Mouse (Mus musculus) left cerebral cortex, adult 8-10 months (tissue): ENCODE data around the gene 4930590J08Rik. TPM values are rescaled to one million over a fixed set of nuclear protein-coding genes. Genes with fewer than 3 reads are reported as not detected.

Experiments
- DNase-seq, 2 experiments: peaks; one replicate each; pipeline ENCODE4 v3.0.0; 2022; ENCODE audit warnings: low spot score in 2 of 2
- total RNA-seq, 4 experiments: library from RNA; stranded (reverse); gene quantifications; 2 replicates each; pipeline ENCODE4 v1.2.4; 2022

The 4930590J08Rik gene
- total RNA-seq, 4 experiments from 2014 or later = 1.9 to 3.4 (median 2.9) TPM

DNA sequence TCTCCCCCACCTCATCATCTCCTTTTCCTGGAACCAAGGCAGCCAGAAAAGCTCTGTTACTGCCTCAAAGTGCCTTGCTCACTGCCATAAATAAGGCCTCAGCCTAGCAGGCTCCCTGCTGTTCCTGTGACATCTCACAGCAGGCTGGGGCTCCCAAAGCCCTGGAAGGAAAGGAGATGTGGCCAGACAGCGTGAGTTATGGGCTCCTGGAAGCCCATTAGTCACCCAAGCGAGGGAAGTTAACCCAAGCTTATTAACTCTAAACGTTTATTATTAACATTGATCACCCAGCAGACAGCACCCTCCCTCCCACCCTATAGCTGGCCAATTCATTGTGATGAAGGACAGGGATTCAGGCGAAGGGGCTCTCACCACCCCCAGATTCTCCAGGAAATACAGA lies 60.8 kb downstream of the 4930590J08Rik start:
- DNase-seq = no peak

DNA sequence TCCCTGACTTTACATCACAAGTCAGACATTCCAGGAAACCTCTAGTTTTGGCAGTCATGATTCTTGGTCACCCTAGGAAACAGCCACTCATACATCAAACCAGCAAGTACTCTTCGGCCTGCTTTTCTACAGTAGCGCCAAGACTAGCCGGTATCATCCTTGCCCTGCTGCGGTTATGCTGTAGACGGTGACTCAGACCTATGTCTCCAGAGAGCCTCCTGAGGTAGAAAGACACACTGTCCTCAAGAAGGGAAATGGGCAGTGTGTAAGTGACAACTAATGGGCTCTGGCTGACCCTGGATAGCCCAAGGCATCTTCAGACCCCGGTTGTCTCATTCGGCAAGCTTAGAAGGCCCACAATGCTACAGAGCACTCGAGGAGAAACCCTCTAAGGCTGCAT lies 62.5 kb downstream of the 4930590J08Rik start:
- DNase-seq = no peak

DNA sequence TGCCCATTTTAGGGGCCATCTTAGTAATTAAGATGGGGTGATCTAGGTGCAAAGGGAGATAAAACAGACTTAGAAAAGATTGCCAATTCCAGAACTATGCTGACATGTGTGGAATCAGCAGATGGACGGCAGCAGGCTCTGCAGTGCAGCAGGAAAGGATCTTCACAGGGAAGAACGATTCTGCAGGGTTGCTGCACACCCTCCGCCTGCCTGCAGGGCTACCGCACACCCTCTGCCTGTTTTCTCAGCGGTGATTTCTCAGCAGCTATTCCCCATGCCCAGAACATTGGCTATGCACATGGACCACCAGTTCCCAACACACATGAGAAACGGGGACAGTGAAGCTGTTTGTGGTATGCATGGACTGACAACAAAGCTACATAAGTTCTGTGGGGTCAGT lies 63.4 kb downstream of the 4930590J08Rik start:
- DNase-seq = no peak

DNA sequence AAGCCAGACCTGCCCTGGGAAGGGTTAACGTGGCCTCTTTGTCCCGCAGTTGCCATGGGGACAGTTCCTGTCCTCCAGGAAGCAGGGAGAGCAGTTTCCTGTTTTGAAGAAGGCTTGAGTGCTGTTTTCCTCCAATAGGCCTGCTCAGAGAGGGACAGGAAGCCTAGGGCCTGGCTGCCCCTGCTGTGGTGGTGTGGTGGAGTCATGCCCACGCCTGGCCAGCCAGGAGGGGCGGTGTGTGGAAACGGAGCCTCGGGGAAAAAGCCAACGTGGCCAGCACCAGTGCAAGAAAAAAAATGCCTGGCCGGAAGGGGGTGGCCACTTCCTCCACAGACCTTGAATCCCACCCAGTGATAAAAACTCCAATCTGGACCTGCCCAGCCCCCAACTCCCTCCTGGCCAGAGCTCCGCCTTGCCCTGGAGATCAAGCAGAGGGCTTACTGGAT lies 69.6 kb downstream of the 4930590J08Rik start:
- no peak for DNase-seq

DNA sequence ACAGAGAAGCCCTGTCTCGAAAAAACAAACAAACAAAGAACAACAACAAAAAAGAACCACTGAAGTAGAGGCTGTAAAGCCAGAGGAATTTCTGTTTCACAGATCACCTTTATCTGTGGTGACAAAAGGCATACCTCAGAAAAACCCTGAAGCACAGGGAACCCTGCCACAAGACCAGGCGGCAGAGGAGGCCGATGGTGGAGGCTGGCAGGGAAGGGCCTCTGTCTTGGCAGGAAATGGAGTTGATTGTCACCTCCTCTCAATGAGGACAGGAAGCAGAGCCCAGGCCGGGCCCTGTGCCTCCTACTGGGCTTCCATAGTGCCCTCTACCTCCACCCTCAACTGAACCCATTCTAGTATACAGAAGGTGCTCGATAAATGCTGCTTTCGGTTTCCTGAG lies 71.4 kb downstream of the 4930590J08Rik start:
- DNase-seq = no peak

DNA sequence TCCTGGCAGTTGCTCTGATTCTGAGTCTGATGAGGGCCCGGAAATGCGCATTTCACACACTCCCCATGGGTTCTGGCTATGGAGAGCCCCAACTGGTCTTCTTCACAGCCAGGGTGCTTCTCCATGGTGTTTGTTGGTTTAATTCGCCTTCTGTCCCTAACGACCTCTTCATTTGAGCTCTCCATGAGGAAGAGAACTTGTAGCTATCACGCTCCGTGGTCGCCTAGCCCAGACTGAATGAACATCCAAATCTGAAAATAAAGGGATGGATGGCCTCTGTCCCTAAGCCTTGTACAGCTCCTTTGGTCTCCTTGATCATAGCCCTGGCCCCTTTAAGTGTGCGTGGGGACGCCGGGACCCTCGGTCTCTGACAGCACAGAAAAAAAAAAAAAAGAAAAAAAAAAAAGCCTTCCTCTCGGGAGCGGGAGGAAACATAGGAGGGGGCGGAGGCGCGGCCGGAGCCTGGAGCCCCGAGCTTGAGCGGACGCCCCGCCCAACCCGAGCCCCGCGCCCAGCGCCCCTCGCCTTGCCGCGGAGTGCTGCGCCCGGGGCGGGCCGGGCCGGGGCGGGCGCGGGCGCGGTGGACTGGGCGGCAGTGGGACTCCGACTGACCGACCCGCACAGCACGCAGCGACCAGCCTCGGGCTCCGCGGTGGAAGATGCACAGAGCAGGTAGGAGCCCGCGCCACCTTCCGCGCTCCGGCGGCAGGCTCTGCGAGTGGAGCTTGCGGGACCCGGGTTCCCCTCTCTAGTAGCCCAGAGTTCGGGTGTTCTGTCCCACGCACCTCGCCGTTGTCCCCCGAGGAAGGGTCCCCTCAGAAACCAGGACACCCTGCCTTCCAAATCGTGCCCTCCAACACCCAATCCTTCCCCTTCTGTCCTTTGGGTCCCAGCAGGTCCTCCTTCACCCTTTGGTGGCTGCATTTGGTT lies 76.0 kb downstream of the 4930590J08Rik start, which contains the start of gene Fgd5:
Gene Fgd5, plus strand, starts transcription at position 508 of the 930 bp plus-strand sequence.
- DNase-seq = no peak

DNA sequence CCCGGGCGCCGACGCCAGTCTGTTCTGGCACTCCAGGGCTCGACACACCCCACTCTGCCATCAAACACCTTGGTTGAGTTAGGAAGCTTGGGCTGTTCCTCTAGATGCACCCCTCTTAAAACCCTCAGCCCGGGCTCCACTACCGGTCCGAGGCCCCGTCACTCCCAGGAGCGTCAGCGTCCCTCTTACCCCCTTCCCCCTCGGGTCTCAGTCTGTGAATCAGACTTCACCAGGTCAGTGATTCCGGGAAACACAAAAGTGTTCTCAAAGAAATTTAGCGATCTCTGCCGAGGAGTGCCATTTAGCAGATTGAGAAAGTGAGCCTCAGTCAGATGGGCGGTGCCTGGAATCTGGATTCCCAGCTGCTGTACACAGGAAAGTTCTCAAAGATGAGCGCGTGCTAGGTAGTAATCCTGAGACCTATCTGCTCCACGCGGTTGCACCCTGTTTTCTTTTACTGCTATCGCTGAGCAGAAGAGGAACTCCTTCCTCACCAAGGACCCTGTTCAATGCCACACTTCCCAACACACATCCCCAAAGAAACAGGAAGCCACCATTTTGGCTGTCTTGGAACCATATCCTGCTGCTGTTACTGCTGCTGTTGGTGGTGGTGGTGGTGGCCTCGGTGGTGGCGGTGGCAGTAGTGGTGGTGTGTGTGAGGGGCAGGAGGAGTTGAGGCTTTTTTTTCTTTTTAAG lies 76.8 kb downstream of the 4930590J08Rik start:
- no peak for DNase-seq

DNA sequence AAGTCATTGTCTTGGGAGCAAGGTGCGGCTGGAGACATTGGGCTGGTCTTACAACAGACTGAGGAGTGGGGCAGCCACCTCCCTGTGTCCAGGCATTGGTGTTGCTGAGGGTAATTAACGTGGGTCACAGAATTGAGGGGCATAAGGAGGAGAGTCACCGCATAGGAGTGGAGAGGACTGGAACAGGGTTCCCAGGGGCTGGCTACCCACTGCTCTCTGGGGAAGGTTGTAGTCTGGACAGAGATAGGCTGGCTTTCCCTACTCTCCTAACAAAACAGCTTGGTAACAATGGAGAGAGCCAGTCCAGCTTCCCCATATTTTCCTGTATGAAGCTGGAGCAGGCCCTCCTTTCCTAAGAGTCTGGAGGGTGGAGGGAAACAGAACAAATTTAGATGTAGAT lies 77.4 kb downstream of the 4930590J08Rik start:
- DNase-seq = no peak

DNA sequence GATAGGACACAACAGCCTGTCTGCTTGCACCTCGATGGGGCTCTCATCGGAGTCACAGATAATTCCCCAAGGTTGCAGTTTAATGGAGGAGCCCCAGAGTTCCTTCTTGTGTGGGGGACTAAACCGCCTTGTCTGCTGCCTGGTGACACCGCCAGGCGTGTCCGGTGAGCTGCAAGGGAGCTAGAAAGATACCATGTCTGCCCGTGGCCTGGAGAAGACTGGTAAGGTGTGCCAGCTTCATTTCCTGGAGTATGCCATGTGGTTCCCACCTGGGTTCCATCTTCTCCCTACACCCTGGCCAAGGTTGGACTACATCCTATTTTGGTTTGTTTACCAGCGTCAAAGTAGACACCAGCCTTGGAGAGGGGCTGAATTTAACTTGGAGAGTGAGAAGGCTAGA lies 87.5 kb downstream of the 4930590J08Rik start:
- no peak for DNase-seq

DNA sequence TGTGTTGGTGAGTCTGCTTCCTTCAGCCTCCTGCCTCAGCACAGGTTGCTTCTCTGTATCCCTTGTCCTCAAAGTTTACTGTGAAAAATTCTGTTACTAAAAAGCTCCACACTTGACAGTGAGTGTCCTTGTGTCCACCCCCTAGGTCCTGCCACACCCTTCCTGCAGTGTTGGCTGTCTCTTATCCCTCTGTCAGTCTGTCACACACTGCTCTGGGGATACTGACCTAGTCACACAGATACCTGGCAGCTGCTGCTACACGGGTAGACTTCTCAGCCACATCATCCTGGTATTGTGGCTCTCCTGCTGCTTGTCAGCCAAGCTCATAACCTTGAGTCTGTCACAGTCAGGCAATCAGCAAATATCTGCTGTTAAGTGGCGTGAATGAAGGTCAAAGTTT lies 90.2 kb downstream of the 4930590J08Rik start:
- DNase-seq = no peak

DNA sequence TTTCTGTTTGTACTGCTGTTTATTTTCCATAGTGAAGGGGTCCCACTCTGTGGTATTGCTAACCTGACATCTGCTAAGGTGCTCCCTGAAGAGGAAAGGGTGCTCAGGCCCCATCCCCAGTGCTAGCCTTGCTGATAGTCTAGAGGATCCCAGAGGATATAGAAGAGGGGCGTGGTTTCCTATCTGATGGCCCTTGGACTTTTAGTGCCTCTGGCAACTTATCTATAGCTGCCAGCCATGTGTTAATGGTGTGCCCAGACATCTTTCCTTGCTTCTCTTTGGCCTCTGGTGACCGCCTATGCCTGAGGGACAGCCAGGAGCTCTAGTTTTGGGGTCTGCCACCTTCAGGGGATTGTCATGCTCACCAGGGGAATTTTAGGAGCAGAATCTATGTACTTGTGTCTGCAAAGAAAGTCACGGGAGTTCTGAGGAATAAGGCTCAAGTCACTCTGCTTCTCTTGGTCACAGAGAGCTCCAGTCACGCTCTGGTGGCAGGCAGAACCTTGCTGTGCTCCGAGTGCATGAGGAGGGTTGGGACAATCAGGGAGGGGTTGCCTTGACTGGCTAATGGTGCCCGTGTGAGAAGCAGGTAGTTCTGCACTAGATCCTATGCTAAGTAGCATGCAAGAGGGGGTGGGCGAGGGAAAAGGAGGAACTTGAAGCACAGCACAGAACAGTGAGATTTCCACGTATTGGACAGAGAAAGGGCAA lies 91.3 kb downstream of the 4930590J08Rik start:
- no peak for DNase-seq

DNA sequence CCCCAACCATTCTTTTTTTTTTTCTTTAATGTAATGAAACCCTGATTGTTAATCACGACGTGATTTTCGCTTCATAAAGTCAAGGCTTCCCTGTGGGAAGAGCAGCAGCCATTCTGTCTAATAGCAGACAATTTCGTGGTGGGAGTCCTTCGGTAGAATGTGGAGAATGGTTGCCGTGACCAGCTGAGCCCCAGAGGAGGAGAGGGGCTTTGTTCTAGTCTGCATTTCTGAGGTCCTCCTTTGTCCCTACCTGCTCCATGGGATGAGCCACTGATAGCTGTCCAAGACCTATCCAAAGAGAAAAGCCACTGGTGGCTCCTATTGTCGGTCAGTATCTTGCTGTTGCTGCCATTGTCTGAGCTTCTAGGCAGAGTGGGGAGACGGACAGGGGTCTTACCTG lies 93.5 kb downstream of the 4930590J08Rik start:
- DNase-seq = no peak

Other genes starting within 250 kb of the 4930590J08Rik start
- 100 to 1,000 TPM; 154 to 181 (median 168) TPM for gene Slc6a6, start 218.8 kb upstream of the 4930590J08Rik start, total RNA-seq
- gene Grip2, start 75.6 kb upstream of the 4930590J08Rik start, total RNA-seq = 10 to 100 TPM; 16.3 to 22.1 (median 19.0) TPM
- gene Ccdc174, start 24.8 kb upstream of the 4930590J08Rik start, total RNA-seq = 10 to 100 TPM; 23.1 to 27.9 (median 24.8) TPM
- 1 to 10 TPM; 4.9 to 6.1 (median 5.6) TPM for gene Fgd5, start 76.1 kb downstream of the 4930590J08Rik start, total RNA-seq
- gene Nr2c2, start 188.6 kb downstream of the 4930590J08Rik start, total RNA-seq = 100 to 1,000 TPM in 2 of 4 experiments, 10 to 100 TPM in 2; 95.4 to 112 (median 101) TPM